Mouse (Mus musculus): Measurements from ENCODE around the gene Ttll8.

Gene Ttll8

DNA sequence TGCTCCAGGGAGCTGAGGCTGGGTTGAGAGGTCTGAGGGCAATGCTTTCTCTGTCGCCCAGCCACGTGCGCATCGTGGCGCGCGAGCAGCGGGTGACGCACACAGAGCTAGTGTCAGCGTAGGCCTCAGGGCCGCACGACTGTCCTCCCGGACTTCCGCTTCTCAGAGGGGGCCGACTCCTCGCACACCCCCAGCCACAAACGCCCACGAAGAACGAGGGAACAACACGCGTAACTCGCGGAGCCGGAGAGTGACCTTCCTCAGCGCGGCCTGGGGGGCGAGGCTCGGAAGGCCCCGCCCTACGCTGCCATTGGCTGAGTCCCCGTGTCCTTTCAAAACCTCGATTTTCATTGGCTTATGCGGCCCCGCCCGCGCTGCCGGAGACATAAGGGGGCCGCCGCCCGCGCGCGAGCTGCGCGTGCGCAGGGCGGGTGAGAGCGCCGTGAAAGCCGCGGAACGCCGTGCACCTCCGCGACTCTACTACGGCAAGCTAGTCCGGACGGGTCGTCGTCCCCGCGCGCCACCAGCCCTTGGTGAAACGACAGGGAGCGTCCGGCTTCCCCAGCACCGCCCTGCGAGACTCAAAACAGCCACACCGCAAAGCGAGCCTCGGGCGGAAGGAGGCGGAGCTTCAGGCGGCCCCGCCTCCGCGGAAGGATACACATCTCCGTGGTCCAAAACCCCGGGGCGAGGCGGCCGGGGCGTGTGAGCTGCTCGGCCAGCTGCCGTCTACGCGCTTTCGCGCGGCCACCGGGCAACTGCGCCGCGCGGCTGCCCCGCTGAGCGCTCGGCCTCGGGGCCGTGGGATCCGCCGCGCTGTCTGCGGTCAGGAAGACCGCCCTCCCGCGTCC lies 92.2 kb downstream of the Ttll8 start, which contains the start of gene Pim3:
TSS of gene Pim3 (plus strand) at position 415 of the 851 bp plus-strand sequence.
- peak; percentile 96 to 97 for DNase-seq (ENCODE audit: low spot score in 2 of 2)

DNA sequence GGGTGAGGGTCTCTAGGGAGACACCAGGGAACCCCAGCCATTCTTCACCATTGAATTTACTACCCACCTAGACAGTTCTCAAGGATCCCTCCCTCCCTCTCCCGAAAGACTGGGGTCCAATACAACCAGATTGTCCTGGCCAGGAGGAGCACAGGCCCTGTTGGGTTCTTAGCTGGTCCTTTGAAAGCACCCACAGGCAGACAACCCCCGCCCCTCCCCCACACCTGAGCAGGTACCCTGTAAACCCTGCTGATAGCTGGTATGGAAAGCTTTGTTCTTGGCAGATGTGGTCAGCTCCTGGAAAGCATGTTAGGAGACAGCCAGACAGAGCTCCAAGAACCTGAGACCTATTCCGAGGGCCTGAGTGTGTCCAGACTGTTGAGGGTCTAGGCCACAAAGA lies 93.4 kb downstream of the Ttll8 start:
- no peak for DNase-seq (ENCODE audit: low spot score in 2 of 2)

DNA sequence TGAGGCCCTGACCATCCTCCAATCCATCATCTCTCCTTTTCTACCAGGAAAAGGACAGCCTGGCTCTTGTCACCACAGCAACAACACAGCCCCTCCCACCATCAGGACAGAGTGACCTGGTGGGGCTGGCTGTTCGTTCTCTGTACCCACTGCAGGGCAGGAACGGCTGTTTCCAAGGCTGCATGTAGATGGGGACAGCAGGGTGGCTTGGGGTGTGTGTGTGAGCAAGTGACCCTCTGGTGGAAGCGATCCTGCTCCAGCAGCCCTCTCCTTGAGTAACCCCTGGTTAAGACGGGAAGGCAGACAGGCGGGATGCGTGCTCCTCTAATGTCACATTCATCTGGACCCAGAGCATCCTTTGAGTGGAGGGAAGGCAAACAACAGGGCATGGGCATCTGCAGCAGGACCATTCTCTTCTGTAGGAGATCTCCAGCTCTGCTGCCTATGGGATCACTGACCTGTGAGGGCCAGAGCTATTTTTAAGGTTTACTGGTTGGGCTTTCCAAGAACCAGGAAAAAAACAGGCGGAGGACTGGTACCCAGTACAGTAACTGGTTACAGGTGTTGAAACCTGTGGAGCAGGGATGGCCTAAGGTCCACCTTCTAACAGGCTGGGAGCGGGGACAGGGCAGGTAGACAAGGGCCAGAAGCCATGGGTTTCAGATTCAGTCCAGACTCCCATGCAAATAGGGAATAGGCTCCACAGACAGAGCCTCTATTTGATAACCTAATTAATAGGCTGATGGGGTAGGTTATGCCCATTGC lies 94.8 kb downstream of the Ttll8 start:
- DNase-seq (ENCODE audit: low spot score in 2 of 2) = no peak

DNA sequence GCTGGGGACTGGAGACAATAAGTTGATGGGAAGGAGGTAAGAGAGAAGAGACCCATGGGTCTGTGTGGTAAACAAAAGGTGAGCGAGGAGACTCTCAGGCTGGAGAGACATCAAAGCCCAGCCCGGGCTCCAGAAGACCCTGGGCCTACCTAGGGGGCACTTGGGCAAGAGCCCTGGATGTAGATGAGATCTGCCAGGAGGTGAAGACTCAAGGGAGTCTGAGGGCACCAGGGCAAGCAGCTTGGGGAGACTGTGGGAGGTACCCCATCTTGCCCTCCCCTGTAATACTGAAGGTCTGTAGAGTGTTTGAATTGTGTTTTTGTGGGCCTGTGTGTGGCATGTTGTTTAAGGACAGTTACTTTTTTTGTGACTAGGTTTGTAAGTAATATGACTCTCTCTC lies 95.5 kb downstream of the Ttll8 start:
- no peak for DNase-seq (ENCODE audit: low spot score in 2 of 2)

DNA sequence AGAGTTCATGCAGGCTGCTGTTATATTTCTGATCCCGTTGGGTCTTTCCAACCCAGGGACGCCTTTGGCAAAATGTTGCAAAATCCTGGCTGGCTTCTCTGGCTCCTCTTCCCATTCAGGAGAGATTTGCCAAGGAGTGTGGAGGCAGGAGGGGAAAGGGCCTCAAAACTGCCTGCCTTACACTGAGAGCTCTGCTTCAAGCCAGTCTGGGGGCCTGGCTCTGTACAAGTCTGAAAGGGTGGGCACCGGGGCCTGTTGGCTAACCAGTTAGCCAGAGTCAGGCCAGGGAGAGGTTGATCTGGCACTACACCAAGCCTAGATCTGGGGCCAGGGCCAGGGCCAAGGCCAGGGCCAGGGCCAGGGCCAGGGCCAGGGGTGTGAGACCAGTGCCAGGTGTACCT lies 96.1 kb downstream of the Ttll8 start:
- no peak for DNase-seq (ENCODE audit: low spot score in 2 of 2)

DNA sequence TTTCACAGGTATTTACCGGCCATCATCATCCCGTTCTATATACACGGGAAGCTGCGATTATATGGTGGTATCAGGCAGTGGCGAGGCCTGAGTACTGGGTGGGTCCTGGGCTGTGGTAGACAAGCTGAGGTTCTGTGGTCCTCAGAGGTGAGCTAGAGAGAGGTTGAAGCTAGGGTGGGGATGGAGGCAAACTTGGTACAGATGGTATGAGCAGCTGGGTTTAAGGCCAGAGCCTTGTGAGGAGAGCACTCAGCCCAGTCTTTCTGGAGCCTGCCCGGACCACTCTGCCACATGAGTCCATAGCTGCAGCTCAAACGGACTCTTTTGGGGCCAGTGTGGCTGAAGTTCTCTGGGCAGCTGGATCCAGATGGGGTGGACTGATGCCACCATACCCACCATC lies 96.9 kb downstream of the Ttll8 start:
- DNase-seq (ENCODE audit: low spot score in 2 of 2) = no peak

DNA sequence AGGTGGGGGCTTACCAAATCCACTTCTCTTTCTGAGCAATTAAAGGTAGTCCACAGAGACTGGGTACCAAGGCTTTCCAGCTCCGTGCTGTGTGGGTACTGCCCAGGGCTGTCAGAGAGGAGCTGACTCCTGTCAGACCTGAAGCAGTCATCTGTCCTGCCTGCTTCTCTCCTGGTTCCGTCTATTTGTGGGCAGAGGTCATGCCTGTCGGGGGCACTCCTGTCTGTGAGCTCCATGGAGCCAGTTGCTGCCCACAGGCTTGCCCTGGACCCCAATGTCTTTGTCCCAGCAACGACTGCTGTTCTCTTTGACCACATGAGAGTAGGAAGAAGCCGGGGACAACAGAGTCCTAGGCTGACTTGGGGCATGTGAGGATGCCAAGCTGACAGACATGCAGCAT lies 97.6 kb downstream of the Ttll8 start:
- DNase-seq (ENCODE audit: low spot score in 2 of 2) = no peak

DNA sequence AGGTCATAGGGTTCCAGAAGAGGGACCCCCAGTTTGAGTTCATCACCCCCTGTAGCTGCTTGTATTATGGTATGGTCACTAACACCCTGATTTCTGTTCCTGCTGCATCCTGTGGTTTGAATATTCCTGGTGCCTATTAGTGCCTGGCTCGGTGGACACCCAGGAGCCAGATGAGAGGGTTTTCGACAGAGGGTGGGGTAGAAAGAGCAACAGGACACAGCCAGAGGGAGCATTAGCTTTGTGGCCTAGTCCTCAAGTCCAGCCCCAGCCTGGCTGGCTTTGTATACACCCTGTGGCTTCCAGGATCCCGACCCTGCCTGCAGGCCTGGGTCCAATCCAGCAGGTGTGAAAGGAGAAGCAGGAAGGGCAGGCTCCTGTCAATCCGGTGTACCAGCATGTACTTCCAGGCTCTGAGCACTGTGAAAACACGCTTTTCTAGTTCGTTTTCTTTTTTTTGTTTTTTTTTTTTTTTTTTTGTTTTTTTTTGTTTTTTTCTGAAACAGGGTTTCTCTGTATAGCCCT lies 98.3 kb downstream of the Ttll8 start:
- DNase-seq (ENCODE audit: low spot score in 2 of 2) = no peak

DNA sequence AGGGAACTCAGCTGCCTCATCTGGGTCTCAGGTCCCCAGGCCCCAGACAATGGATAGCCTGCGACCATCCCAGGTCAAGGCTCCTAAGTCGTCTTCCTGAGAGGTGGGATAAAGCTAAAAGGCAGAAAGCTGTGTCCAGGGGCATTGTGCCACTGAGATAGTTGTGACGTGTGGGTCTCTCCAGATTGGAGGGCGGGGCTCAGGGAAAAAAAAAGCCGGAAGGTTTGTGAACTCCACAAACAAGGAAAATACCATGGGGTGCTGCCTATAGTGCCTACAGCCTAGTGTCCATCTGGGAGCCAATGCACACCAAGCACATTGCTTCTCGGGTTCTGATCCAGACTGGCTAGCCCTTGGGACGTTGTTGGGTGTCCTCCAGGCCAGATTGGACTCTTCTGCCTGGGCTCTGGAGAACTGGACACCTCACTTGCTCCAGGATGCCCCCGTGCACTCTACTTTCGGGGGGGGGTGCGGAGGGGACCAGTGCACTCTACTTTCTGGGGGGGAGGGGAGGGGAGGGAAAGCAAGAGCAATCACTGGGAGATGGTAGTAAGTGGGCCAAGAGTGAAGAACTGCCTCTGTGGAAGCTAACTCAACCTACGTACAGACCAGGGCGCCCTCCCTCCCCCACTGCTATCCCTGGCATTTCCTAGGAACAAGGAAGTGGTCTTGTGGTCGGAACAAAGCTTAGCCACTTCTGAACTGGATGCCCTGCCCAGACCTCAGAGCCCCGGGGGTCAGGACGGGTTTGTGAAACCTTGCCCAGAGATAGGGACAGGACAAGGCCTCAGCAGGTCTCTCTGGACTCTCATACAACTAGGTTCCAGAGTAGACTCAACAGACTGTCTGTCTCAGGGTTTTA lies 99.0 kb downstream of the Ttll8 start:
- no peak for DNase-seq (ENCODE audit: low spot score in 2 of 2)

DNA sequence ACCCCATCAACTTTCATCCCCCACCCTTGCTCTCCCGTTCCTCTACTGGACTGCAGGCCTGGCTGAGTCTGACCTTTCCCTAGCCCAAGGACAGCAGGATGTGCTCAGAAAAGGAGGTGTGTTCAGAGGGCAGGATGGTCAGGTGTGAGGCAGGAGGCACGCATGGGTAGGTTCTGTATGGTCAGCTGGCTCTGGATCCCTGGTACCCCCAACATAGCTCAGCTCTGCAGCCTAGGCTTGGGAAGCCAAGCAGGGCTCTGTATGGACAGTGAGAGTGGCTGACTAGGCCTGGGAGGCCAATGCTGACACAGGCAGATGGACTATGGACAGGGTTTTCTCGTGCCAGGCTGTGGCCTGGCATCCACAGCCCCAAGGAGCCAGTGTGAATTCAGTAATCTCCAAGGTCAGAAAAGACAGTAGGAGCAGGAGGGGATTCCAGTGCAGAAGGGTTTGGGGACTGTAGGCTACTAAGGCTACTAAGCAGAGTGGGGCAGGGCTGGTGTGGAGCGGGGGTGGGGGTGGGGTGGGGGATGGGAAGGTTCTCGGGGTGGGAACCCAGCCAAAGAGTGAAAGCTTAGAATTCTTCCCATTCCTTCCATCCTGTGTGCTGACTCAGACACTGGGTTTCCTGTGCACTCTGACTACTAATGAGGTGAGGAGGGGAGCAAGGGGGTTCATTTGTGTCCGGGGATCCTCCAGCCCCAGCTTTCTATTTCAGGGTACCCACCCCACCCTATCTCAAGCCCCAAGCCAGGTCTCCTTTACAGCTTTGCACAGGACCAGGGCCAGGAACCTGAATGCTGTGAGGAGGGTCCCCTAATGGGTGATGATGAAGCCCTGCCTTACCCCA lies 99.9 kb downstream of the Ttll8 start:
- no peak for DNase-seq (ENCODE audit: low spot score in 2 of 2)

DNA sequence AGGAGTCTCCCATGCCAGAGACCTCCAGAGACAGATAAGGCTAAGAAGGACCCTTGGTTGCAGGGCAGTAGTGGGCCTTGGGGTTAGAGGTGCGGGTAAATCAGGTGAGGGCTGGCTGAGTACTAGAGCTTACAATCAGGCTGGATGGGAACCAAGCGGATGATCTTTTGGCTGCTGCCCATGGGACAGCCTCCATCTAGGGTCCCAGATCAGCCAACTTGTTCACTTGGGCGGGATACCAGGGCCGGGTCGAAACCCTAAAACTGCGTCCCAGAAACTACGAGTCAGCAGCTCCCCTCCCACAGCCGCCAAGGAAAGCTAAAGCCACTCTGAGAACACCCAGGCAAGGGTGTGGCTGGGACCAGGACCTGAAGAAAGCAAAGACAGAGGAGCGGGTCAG lies 101.1 kb downstream of the Ttll8 start:
- DNase-seq (ENCODE audit: low spot score in 2 of 2) = no peak

DNA sequence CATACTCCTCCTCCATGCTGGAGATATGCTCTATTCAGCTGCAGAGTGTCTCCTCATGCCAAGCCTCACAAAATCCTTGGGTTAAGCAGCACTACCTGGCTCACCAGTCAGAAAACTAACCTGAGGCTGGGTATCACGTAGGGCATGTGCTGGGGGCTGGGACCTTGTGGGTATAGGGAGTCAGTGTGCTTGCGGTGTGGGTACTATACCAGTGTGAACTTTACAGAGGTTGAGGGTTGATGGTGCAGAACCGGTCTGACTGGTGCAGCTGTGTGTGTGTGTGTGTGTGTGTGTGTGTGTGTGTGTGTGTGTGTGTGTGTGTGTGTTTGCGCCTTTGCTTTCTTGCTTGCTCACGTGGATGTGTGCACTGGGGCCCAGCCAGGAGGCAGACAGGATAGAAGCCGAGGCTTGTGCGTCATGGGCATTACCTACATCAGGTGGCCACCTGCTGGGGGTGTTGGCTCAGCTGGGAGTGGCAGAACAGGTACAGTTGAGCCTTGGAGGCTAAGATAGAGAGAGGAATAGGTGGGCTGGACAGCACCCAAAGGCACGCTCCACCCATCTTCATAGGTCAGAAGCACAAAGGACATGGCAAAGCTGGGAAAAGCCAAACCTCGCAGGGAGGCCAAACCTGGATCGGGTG lies 102.6 kb downstream of the Ttll8 start:
- DNase-seq (ENCODE audit: low spot score in 2 of 2) = no peak

DNA sequence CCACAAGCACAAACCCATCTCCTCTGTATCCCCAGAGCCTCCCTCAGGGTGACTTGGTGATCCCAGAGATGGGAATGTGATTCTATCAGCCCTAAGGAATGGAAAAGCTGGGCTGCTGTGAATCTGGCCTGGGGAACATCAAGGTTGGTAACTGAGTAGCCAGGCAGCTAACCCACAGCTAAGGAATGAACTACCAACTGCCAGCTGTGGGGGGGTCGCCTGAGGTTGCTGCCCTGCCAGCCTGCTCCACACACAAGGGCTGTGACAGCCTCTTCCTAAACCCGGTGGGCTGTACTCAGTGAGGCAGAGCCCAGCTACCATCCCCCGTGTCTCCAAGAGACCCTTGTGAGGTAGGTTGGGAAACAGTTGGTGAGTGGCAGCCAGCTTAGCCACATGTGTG lies 103.1 kb downstream of the Ttll8 start:
- no peak for DNase-seq (ENCODE audit: low spot score in 2 of 2)

DNA sequence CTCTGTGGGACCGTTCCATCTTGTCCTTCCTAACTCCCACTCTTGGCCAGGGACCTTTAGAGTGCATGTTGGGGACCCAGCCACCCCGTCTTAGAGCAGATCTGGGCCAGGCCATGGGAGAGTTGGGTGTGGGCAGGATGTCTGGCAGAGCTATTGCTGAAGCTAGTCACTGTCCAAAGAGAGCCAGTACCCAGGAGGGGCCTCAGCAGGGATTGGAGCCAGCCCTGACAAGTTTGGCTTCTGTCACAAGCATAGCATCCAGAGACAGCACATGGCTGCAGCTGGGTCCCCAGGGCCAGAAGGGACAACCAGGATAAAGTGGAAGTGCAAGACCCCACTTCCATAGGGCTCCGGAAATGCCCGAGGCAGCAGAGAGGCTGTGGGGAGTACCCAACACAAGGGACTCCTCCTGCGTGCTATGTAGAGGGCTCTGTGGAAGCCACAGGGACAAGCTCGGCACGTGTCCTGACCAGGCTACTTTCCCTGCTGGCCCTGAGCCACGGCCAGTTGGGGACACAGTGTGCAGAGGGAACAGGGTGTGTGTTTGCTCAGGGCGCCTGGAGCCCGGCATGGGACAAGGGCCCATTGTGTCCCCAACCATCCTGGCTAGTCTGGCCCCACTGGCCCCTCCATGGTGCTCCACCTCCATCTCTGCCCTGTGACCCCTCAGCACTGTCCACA lies 103.9 kb downstream of the Ttll8 start:
- DNase-seq (ENCODE audit: low spot score in 2 of 2) = peak; percentile 79 to 81

DNA sequence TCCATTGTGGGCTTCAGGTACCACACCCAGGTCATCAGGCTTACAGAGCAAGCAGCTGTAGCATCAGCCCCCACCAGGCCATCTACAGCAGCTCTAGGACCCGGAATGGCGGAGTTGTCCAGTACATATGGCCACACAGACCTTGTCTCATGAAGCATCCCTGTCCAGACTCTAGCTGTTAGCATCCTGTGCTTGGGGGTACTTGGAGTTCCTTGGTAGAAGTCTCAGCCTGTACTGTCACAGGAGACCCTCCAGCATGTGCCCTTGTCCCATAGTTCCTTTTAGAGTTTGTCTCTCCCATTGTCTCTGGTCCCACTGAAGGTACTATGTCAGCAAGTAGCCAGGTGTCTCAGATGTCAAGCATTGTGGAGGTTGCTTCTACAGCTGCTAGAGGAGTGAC lies 104.6 kb downstream of the Ttll8 start:
- no peak for DNase-seq (ENCODE audit: low spot score in 2 of 2)

DNA sequence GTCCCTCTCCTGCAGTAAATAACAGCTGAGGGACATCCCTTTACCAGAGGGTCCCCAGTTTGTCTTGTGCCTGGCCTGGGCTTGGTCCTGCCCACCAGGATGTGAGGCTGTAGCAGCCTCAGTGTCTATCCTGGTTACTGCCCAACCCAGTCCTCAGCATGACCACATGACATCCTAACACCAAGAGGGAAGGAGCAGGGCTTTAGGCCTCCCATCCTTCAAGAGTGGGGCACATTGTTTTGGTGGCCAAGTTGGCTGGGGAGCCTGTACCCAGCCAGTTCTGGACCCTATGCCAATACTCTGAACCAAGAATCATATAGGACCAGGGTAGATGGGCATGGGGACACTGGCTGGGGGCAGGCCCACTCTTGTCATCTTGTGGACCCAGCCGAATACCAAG lies 105.6 kb downstream of the Ttll8 start:
- no peak for DNase-seq (ENCODE audit: low spot score in 2 of 2)

DNA sequence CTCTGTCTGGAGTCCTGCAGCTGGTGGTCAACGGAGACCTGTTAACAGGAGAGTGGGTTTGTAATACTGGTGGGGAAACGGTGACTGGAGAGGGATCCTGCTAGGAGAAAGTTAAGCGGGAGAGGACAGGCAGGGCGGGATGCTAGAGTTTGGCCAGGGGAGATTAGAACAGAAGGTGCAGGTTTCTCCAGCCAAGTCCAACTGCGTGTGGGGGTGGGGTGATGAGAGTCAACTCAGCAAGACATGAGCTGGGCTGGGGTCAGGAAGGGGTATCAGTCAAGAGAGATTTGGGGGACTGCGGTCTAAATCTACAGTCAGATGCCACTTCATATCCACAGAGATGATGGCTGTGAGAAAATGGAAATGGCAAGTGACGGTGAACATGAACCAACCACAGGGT lies 109.3 kb downstream of the Ttll8 start:
- DNase-seq (ENCODE audit: low spot score in 2 of 2) = no peak

DNA sequence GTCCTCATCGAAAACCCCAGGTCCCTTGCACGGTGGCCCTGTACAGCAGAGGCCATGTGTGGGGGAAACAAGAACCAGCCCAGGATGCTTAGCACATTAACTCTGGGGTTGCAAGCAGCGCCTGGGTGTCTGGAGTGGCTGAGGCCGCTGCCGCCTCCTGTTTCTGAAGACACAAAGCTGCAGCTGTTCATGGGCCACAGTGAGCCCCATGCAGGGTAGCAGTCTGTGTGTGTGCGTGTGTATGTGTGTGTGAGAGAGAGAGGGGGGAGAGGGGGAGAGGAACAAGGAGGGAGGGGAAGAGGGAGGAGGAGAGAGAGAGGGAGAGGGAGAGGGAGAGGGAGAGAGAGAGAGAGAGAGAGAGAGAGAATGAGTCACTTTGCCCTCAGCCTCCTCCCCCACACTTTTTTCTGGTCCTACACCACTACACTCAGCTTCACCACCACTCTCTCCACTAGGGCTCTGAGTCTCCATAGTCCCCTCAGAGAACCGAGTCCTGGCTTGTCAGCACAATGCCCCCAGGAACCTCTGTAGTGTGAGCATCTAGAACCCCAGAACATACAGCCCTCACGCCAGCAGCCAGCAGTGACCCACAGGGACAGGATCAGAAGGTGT lies 110.6 kb downstream of the Ttll8 start:
- peak; percentile 33 to 37 for DNase-seq (ENCODE audit: low spot score in 2 of 2)

DNA sequence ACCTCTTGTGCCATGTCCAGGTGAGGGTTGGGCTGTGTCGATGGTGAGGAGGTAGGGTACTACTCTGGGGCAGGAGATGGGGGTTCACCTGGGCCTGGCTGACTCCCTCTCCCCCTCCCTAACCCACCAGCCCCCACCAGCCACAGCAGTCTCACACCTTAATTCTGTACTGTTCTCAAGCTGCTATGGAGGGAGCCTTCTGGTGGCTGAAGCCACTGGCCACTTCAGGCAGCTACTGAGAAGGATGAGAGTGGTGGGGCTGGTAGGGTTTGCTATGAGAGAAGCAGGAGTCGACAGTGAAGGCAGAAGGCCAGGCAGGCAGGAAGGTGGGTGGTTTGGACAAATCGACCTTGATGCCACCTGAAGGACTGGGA lies 111.9 kb downstream of the Ttll8 start:
- DNase-seq (ENCODE audit: low spot score in 2 of 2) = no peak
